In the genomic region with DNA sequence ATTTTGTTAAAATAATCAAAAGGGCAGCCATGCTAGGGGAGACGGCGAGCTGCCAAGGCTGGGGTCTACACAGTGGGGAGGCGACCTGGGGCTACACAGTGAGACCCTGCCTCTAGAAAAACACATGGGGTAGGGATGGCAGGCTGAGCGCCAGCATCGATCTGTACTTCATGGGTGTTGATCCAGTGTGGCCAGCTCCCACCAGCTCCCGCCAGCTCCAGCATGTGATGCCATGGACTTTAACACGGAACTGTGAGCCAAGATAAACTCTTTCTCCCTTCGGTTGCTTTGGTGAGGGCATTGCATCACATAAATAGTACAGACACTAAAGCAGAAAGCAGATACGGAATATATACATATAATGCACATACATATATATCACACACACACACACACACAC, we compare ENCODE assay signal across 22 mouse cellular contexts. TPM values are rescaled to one million over a fixed set of nuclear protein-coding genes. Genes with fewer than 3 reads are reported as not detected.
DNase-seq lines count a peak whose midpoint lies in the region; ATAC-seq and TF ChIP-seq lines count a peak whose summit lies in the region.
"Had no signal": no experiment of that assay in that cellular context is flagged by ENCODE, and none has a peak within 500 bp of the region (broad histone marks: within the 10 kb centered on the region; RNA-seq: fewer than 3 reads in every experiment).

No protein-coding gene starts in this region.

- H3K4me2 ChIP-seq in intestine, postnatal 0 days (replicated peaks; ENCODE audit: low read depth) = no peak overlapping the region
- H3K4me2 ChIP-seq in intestine, embryonic 15.5 days (replicated peaks) = no peak overlapping the region
- H3K4me2 ChIP-seq in kidney, embryonic 15.5 days = no peak overlapping the region
- H3K4me2 ChIP-seq in liver, embryonic 16.5 days (ENCODE audit: low read depth, low read length) = no peak overlapping the region
- H3K4me2 ChIP-seq in stomach, postnatal 0 days (replicated peaks; ENCODE audit: low read depth) = no peak overlapping the region
- H3K4me2 ChIP-seq: embryonic facial prominence, embryonic 15.5 days; heart, embryonic 13.5 days; hindbrain, embryonic 12.5 days had no signal

- TF ChIP-seq CTCF in intestine, postnatal 0 days (IDR thresholded peaks at IDR 0.05; ENCODE audit: low read depth) = no peak
- no peak for TF ChIP-seq CTCF in stomach, postnatal 0 days (IDR thresholded peaks at IDR 0.05; ENCODE audit: low read depth)

- H3K9ac ChIP-seq in intestine, postnatal 0 days (ENCODE audit: low read depth, low read length) = no peak overlapping the region
- no peak overlapping the region for H3K9ac ChIP-seq in intestine, embryonic 15.5 days
- no peak overlapping the region for H3K9ac ChIP-seq in kidney, embryonic 15.5 days
- H3K9ac ChIP-seq in liver, embryonic 16.5 days (ENCODE audit: low read depth, low read length) = no peak overlapping the region
- H3K9ac ChIP-seq in stomach, postnatal 0 days (ENCODE audit: low read length) = no peak overlapping the region
- H3K9ac ChIP-seq: embryonic facial prominence, embryonic 15.5 days; heart, embryonic 13.5 days; hindbrain, embryonic 12.5 days had no signal

- H3K27ac ChIP-seq in intestine, postnatal 0 days (ENCODE audit: low read depth, low read length) = peak overlapping the region; percentile 46
- H3K27ac ChIP-seq in intestine, embryonic 15.5 days = no peak overlapping the region
- H3K27ac ChIP-seq in kidney, embryonic 15.5 days = no peak overlapping the region
- no peak overlapping the region for H3K27ac ChIP-seq in liver, embryonic 16.5 days (ENCODE audit: low read length)
- H3K27ac ChIP-seq in stomach, postnatal 0 days (replicated peaks) = no peak overlapping the region
- H3K27ac ChIP-seq: embryonic facial prominence, embryonic 15.5 days; forebrain, embryonic 10.5 days; gastrocnemius, adult 2 months; heart, embryonic 13.5 days; hindbrain, embryonic 12.5 days had no signal

- DNase-seq in kidney, adult 8-10 months = peak; percentile 42 to 53
- no peak for DNase-seq in liver
- DNase-seq in stomach, postnatal 0 days (ENCODE audit: low spot score) = no peak
- DNase-seq in Muller cell, postnatal 12 days (ENCODE audit: inconsistent ontology term) = no peak
- DNase-seq: adrenal gland, adult 2 months; adrenal gland, postnatal 25 days; cerebellum, adult 2 months; cerebellum, postnatal 10 days; embryo, embryonic 11 days; gastrocnemius, adult 2 months; gastrocnemius, postnatal 25 days; heart, postnatal 4 days had no signal

- TF ChIP-seq EP300 in stomach, postnatal 0 days (optimal IDR thresholded peaks at IDR 0.05) = no peak

- no peak overlapping the region for H3K4me3 ChIP-seq in intestine, postnatal 0 days (ENCODE audit: low read depth, low read length)
- H3K4me3 ChIP-seq in intestine, embryonic 15.5 days (replicated peaks) = no peak overlapping the region
- H3K4me3 ChIP-seq in kidney, embryonic 15.5 days (replicated peaks) = no peak overlapping the region
- no peak overlapping the region for H3K4me3 ChIP-seq in liver, embryonic 16.5 days (ENCODE audit: low read depth, low read length)
- no peak overlapping the region for H3K4me3 ChIP-seq in stomach, postnatal 0 days (ENCODE audit: low read depth, low read length)
- H3K4me3 ChIP-seq: embryonic facial prominence, embryonic 15.5 days; erythroblast, embryonic 14.5 days; forebrain, embryonic 10.5 days; gastrocnemius, adult 2 months; heart, embryonic 13.5 days; hindbrain, embryonic 12.5 days had no signal

- no peaks in the 10 kb centered on the region for H3K27me3 ChIP-seq in intestine, postnatal 0 days (replicated peaks; ENCODE audit: control insufficient read depth, insufficient read depth, low read length)
- no peaks in the 10 kb centered on the region for H3K27me3 ChIP-seq in intestine, embryonic 15.5 days (replicated peaks)
- no peaks in the 10 kb centered on the region for H3K27me3 ChIP-seq in kidney, embryonic 15.5 days
- no peaks in the 10 kb centered on the region for H3K27me3 ChIP-seq in liver, embryonic 16.5 days (ENCODE audit: control insufficient read depth, insufficient read depth, low read depth, low read length)
- no peaks in the 10 kb centered on the region for H3K27me3 ChIP-seq in stomach, postnatal 0 days (ENCODE audit: control insufficient read depth, insufficient read depth, low read length)
- H3K27me3 ChIP-seq: embryonic facial prominence, embryonic 15.5 days; heart, embryonic 13.5 days; hindbrain, embryonic 12.5 days had no signal

- ATAC-seq in intestine, postnatal 0 days = peak; percentile 60
- no peak for ATAC-seq in intestine, embryonic 15.5 days
- no peak for ATAC-seq in kidney, embryonic 15.5 days (replicated peaks; ENCODE audit: low FRiP score)
- ATAC-seq in liver, embryonic 16.5 days (ENCODE audit: low read depth) = peak; percentile 59
- 0 out of 2 replicates have a peak, but pooled peaks have one; percentile 36 for ATAC-seq in stomach, postnatal 0 days (ENCODE audit: low FRiP score, low TSS enrichment)
- ATAC-seq: forebrain, embryonic 14.5 days had no signal

- H3K9me3 ChIP-seq in intestine, postnatal 0 days (ENCODE audit: control insufficient read depth) = no peaks in the 10 kb centered on the region
- H3K9me3 ChIP-seq in intestine, embryonic 15.5 days = no peaks in the 10 kb centered on the region
- H3K9me3 ChIP-seq in kidney, embryonic 15.5 days (replicated peaks) = no peaks in the 10 kb centered on the region
- no peaks in the 10 kb centered on the region for H3K9me3 ChIP-seq in liver, embryonic 16.5 days (replicated peaks; ENCODE audit: control insufficient read depth, low read length)
- H3K9me3 ChIP-seq in stomach, postnatal 0 days (ENCODE audit: control insufficient read depth, low read length) = no peaks in the 10 kb centered on the region
- H3K9me3 ChIP-seq: embryonic facial prominence, embryonic 15.5 days; forebrain, embryonic 10.5 days; heart, embryonic 13.5 days; hindbrain, embryonic 12.5 days had no signal

- 81% methylated on average over 9 of the region's 9 CpGs for WGBS in intestine, postnatal 0 days
- WGBS in intestine, embryonic 15.5 days = 95% methylated on average over 9 of the region's 9 CpGs
- 90% methylated on average over 9 of the region's 9 CpGs for WGBS in kidney, embryonic 15.5 days
- WGBS in liver, embryonic 16.5 days (ENCODE audit: insufficient replicate concordance) = 80% methylated on average over 9 of the region's 9 CpGs
- WGBS in stomach, postnatal 0 days = 92% methylated on average over 9 of the region's 9 CpGs

- no peaks in the 10 kb centered on the region for H3K36me3 ChIP-seq in intestine, postnatal 0 days (ENCODE audit: control insufficient read depth, insufficient read depth)
- H3K36me3 ChIP-seq in intestine, embryonic 15.5 days = no peaks in the 10 kb centered on the region
- no peaks in the 10 kb centered on the region for H3K36me3 ChIP-seq in kidney, embryonic 15.5 days
- H3K36me3 ChIP-seq in liver, embryonic 16.5 days (ENCODE audit: control insufficient read depth, insufficient read depth) = no peaks in the 10 kb centered on the region
- no peaks in the 10 kb centered on the region for H3K36me3 ChIP-seq in stomach, postnatal 0 days (ENCODE audit: control insufficient read depth, insufficient read depth, low read length)
- H3K36me3 ChIP-seq: embryonic facial prominence, embryonic 15.5 days; forebrain, embryonic 10.5 days; heart, embryonic 13.5 days; hindbrain, embryonic 12.5 days had no signal

- H3K4me1 ChIP-seq in intestine, postnatal 0 days (replicated peaks; ENCODE audit: control insufficient read depth, insufficient read depth, low read length) = peaks cover 7% of the 10 kb centered on the region; the same call in 1 of the 2 replicates
- H3K4me1 ChIP-seq in intestine, embryonic 15.5 days (replicated peaks) = peaks cover 18% of the 10 kb centered on the region
- H3K4me1 ChIP-seq in kidney, embryonic 15.5 days = peaks cover 16% of the 10 kb centered on the region; the same call in 1 of the 2 replicates
- H3K4me1 ChIP-seq in liver, embryonic 16.5 days (ENCODE audit: control insufficient read depth, low read depth, low read length) = no peaks in the 10 kb centered on the region
- H3K4me1 ChIP-seq in stomach, postnatal 0 days (replicated peaks; ENCODE audit: control insufficient read depth, insufficient read depth) = no peaks in the 10 kb centered on the region
- H3K4me1 ChIP-seq: embryonic facial prominence, embryonic 15.5 days; heart, embryonic 13.5 days; hindbrain, embryonic 12.5 days had no signal

RNA-seq across cellular contexts. Expression of a gene that starts 53.0 kb away (rescaled TPM):
- polyA plus RNA-seq in intestine, postnatal 0 days (2015; fragmentation: Nextera tagmentation; extraction: Ambion mirVana) = 2.2 TPM in 2 replicates
- polyA plus RNA-seq in intestine, embryonic 15.5 days (2015; fragmentation: Nextera tagmentation; extraction: Ambion mirVana) = 3.3 and 3.7 TPM in 2 replicates
- polyA plus RNA-seq in kidney, embryonic 15.5 days (2015; fragmentation: Nextera tagmentation; extraction: Ambion mirVana) = 4.7 and 5.0 TPM in 2 replicates
- 4.2 and 5.7 TPM in 2 replicates for polyA plus RNA-seq in liver, embryonic 16.5 days (2015; fragmentation: Nextera tagmentation; extraction: Ambion mirVana)
- 1.5 and 1.7 TPM in 2 replicates for polyA plus RNA-seq in stomach, postnatal 0 days (2015; fragmentation: Nextera tagmentation; extraction: Ambion mirVana)

Comparison
In these comparisons a context has a peak if more than half of its experiments do, and no peak if none do; other contexts are left out.
1. ATAC-seq: peak in intestine, postnatal 0 days (single experiment), liver, embryonic 16.5 days (single experiment) and stomach, postnatal 0 days (single experiment); none in intestine, embryonic 15.5 days (single experiment) and kidney, embryonic 15.5 days (single experiment).
2. DNase-seq: peak in kidney, adult 8-10 months (2 of 2); none in liver (single experiment), stomach, postnatal 0 days (single experiment) and Muller cell, postnatal 12 days (single experiment).